Mouse (Mus musculus) gastrocnemius, adult 18-20 months (tissue): Measurements from ENCODE around the gene Nabp1. TPM values are rescaled to one million over a fixed set of nuclear protein-coding genes. Genes with fewer than 3 reads are reported as not detected.

Experiments used
- DNase-seq: peaks from one replicate; pipeline ENCODE4 v3.0.0; 2021; ENCODE audit warnings: low spot score
- long read RNA-seq, 2 experiments: library from polyadenylated mRNA; stranded (forward); transcript quantifications; one replicate each; pipeline ENCODE4 v2.0.0; 2021
- total RNA-seq, 2 experiments: library from RNA; stranded (reverse); gene quantifications; 2 replicates each; pipeline ENCODE4 v1.2.3; 2021

Nabp1 gene
- 10 to 100 TPM; 14.2 to 15.8 TPM for total RNA-seq
- long read RNA-seq, experiment 1, partial matches to known transcripts = 0 of 7 reads
- long read RNA-seq, experiment 1, other reads (novel, unspliced or antisense) = 1 of 7 reads
- long read RNA-seq, experiment 2, partial matches to known transcripts = 0 of 8 reads
- long read RNA-seq, experiment 2, other reads (novel, unspliced or antisense) = 4 of 8 reads

- peak; percentile 99 for DNase-seq
These were observed at the start of gene Nabp1 for GRCm38 (mm10) chr1:51478262-51479026. TSS of gene Nabp1 (minus strand) at chr1:51478425.

DNA sequence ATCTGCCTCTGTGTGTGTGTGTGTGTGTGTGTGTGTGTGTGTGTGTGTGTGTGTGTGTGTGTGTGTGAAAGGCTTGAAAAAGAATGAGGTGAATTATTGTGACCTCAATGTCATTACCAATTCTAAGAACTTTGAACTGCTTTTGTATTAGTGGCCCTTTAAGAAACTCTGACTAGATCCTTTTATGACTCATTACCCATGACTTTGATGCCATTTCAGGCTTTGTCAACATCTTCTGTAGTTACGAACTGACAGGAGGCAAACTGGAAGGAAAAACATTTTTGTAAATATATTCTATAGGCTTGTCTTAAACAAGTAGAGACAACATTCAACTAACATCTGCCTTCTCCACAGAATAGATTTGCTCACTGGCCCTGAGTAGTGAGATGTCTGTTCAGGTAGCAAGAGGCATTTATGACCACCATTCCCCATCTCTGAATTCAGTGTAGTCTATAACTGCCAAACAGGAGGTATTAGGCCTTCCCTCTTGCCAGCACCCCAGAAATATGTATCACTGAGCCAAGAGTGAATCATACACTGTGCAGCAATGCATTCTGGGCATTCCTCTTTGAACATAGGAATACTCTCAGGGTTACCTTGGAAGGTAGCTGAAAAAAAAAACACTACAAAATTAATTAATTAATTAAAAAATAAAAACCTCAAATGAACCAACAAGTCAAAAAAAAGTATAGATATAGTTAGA lies 47.5 kb upstream of the Nabp1 start:
- no peak for DNase-seq

- DNase-seq = no peak
These were observed 43.4 kb upstream of the Nabp1 start for GRCm38 (mm10) chr1:51521651-51522050.

DNA sequence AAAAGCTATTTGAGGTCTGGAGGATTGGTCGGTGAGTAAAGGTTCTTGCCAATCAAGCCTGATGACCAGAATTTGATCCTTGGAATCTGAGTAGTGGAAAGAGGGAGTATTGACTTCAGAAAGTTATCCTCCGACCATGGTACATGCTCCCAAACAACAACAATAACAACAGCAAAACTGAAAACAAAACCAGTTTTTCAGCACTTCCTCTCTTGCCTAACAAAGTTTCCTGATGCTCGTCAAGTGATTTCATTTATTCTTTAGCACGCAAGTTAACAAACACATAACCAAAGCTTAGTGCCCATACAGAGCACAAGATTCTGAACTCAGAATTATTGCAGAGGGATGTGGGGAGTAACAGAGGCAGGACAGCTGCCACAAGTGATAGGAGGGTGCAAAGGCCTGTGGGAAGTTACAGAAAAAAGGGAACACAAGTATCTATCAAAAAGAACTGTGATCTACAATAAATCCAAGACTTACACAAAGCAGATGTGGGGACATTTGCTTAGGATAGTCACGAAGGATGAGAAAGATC lies 42.1 kb upstream of the Nabp1 start:
- DNase-seq = no peak

- DNase-seq = no peak
These were observed 40.9 kb upstream of the Nabp1 start for GRCm38 (mm10) chr1:51519112-51519511.

DNA sequence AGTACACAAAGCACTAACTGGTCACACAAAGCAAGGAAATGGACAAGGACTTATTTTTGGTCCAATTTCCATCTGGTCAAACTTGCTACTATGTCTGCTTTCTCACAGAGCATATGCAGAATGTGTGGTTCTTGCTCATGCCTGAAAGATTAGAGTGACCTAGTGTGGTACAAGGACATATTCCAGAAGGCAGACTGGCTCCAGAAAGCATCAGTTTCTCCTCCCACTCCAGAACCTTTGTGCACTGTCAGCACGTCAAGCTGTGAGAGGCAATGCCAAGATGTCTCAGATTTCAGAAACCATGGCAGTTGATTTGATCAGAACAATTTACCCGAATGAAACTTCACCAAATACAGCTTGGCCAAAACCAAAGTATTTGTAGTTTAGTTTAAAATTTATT lies 37.4 kb upstream of the Nabp1 start:
- peak; percentile 8 for DNase-seq

DNA sequence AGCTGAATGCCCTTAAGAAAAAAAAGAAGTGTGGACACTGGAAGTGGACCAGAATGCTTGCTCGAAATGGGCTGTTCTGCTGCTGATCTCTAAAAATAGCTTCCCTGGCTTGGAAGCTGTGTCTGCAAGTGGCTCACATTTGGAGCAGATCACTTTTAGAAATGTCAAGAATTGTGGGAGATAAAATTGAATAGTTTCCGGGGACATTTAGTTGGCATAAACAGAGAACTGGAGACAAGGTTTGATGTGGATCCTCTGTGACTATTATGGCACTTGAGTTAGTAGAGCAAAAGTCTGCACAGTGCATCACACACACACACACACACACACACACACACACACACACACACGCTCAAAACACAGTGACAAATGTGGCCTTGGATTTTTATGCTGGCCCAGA lies 36.8 kb upstream of the Nabp1 start:
- no peak for DNase-seq

DNA sequence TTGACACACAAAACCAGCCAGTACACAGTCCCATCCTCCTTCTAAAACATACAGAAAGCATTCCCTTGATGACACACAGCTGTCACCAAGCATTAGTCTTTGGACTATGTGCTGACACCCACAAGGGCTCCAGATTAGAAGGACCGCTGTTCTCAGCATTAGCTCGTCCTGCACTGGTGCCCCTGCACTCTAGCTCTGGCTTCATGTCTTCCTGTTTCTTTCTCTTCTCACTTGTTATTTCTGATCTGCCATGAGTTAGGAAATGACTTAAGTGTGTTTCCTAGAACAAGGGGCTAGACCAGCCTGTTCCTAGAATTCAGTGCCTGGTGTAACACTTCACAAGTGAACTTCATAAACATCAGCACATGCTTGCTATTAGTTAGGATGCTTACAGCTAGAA lies 36.2 kb upstream of the Nabp1 start:
- no peak for DNase-seq

DNA sequence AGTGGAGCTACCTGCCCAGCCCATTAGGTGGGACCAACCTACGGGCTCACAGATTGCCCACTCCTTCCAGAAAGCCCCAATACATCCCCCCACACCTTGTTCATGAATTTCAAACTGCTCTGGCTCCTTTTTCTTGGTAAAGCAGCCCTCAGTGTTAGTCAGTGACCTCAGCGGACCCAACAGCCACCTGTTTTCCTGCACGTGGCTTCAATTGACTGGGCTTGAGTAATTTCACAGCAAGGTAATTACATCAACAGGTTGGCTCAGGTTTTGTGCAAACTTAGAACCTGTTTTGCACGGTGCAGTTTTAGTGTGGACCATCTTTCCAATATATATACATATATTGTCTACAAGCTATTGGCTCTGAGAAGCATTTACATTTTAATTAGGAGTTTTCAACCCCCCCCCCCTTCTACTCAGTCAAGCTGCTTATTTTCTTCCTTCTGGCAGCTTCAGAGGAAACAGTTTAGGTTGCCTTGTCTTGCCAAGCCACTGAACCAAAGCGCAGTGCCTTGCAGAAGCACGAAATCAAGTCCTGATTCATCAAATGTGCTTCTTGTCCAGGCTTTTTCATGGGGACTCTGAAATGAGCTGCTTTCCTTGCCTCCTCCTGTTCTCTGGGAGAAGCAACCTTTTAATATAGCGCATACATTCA lies 35.0 kb upstream of the Nabp1 start:
- no peak for DNase-seq

GRCm38 (mm10) chr1:51512326-51512725 lies 34.1 kb upstream of the Nabp1 start:
- no peak for DNase-seq

GRCm38 (mm10) chr1:51509776-51510175 lies 31.6 kb upstream of the Nabp1 start:
- DNase-seq = no peak

GRCm38 (mm10) chr1:51509083-51509482 lies 30.9 kb upstream of the Nabp1 start:
- peak; percentile 13 for DNase-seq

GRCm38 (mm10) chr1:51508543-51508942 lies 30.3 kb upstream of the Nabp1 start:
- DNase-seq = no peak

GRCm38 (mm10) chr1:51507436-51507835 lies 29.2 kb upstream of the Nabp1 start:
- DNase-seq = no peak

DNA sequence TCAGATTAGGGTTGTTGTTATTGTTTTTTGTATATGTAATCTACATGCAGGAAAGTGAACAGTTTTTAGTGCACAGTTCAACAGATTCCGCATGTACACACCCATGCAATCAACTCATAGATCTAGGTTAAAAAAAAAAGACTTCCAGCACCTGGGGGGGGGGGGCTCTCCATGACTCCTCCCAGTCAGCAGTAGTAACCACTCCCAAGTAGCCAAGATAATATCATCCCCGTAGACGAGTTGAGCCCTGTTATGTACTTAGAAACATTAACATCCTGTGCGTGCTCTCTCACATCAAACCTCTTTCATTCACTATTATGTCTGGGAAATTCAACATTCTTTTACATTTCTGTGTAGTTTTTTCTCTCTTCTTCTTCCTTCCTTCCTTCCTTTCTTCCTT lies 28.0 kb upstream of the Nabp1 start:
- no peak for DNase-seq

DNA sequence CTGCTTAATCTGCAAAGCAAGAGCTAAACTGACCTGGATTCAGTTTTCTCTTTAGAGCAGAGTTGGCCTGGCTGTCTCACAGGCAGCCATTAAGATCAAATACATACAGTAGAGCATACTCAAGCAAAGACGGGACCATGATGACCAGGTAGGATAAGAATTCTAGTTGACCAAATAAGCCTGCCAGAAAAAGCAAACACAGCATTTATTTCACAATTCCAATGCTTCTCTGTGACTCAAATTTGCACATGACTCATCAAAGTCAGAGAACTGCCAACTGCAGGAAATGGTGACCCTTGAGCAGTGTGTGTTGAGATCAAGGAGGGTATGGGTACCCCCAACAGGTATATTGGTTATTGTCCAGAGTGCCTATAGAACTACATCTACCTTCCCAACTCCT lies 27.4 kb upstream of the Nabp1 start:
- no peak for DNase-seq

GRCm38 (mm10) chr1:51503055-51503454 lies 24.8 kb upstream of the Nabp1 start:
- DNase-seq = no peak

- DNase-seq = no peak
These were observed 24.1 kb upstream of the Nabp1 start for GRCm38 (mm10) chr1:51502353-51502752.

DNA sequence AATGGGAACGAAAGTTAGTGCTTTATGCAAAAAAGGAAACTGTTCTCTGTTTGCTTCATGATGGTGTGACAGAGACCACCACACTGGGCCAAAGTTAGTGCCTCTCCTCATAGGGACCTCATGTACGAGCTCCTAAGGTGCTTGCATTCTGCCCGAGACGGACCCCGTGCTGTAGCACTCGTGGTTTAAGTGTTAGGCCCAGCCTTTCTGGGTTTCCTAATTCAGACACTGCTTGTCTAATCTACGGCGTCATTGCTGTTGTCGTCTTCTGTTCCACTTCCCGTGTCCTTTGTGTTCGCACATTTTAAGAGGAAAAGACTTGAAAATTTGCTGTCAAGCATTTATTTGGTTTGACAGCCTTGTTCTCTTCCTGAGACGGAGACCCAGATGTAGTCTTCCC lies 23.0 kb upstream of the Nabp1 start:
- DNase-seq = no peak

DNA sequence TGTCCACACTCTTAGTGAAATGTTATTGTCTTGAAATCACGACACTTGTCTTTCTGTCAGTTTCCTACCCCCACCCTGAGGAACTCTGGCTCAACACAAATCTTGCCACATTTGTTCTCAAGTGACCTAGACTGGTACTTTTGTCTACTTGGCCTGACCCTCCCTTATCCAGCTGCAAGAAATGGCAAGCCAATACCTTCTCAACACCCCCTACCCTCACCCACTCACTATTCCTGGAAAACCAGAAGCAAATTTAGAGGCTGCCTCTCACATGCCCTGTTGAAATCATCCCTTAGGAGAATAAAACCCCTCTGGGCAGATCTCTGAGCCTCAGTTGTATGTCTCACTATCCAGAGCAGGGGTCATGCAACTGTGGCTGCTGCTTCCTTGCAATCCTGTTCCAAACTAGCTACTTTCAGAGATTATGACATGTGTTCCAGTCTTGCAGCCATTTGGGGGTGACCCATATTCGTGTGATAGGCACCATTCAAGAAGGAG lies 20.4 kb upstream of the Nabp1 start:
- no peak for DNase-seq

GRCm38 (mm10) chr1:51496163-51496562 lies 17.9 kb upstream of the Nabp1 start:
- no peak for DNase-seq
